Mouse (Mus musculus): ENCODE data around the gene Gm20538.

DNA sequence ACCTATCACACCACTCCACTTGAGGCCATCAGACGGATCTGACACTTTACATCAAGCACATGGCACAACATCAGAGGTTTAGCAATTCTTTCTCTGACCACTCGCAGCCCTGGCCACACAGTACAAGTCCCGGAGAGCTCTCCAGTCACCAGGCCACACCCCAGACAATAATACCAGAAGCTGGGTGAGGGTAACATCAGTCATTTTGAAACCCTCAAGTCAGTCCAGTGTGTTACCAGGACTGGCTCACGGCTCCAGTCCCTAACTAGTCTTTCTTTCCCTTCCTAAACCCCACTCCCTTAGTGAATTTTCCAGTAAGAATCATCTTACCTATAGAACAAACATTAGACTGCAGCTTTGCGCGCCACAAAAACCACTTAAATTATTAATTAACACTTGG, 22.6 kb downstream of the Gm20538 start:
- TF ChIP-seq CTCF (IDR thresholded peaks at IDR 0.05; ENCODE audit: low read depth, low read length) (no peak), GATA1 (IDR thresholded peaks at IDR 0.05; ENCODE audit: borderline replicate concordance, low read length) (no peak), TAL1 (conservative IDR thresholded peaks at IDR 0.05; ENCODE audit: low read depth, low read length) (no peak)
